Mouse (Mus musculus) testis, adult 2 months (tissue): ENCODE measurements around the gene AI464131. TPM values are rescaled to one million over a fixed set of nuclear protein-coding genes. Genes with fewer than 3 reads are reported as not detected.

Source experiments
- H3K27ac ChIP-seq: fragments of 200-500 bp; 2 replicates; pipeline ENCODE4 v1.5.1; 2012; ENCODE audit warnings: low read depth, low read length; ENCODE audit not compliant: control insufficient read depth, insufficient read depth
- H3K27me3 ChIP-seq: fragments of 200-500 bp; 2 replicates; pipeline ENCODE4 v1.6.1; 2012; ENCODE audit warnings: mild to moderate bottlenecking, low read length, moderate library complexity; ENCODE audit not compliant: control insufficient read depth, insufficient read depth
- H3K36me3 ChIP-seq: fragments of 200-500 bp; 2 replicates; pipeline ENCODE4 v1.6.1; 2012; ENCODE audit warnings: mild to moderate bottlenecking, low read length; ENCODE audit not compliant: control insufficient read depth, insufficient read depth
- H3K4me1 ChIP-seq: fragments of 200-500 bp; 2 replicates; pipeline ENCODE4 v1.6.1; 2012; ENCODE audit warnings: low read length; ENCODE audit not compliant: control insufficient read depth, insufficient read depth
- H3K4me3 ChIP-seq: fragments of 200-500 bp; 2 replicates; pipeline ENCODE4 v1.5.1; 2012; ENCODE audit warnings: low read depth, mild to moderate bottlenecking, low read length, moderate library complexity, mixed read lengths; ENCODE audit not compliant: control insufficient read depth
- CTCF ChIP-seq: fragments of 200-500 bp; IDR thresholded peaks from 2 replicates; pipeline ENCODE4 v1.5.1; 2012; ENCODE audit warnings: low read depth, mild to moderate bottlenecking, inconsistent platforms, low read length, moderate library complexity; ENCODE audit not compliant: control insufficient read depth, insufficient read depth, insufficient replicate concordance
- POLR2A ChIP-seq: fragments of 200-500 bp; IDR thresholded peaks from 2 replicates; pipeline ENCODE4 v1.6.1; 2012; ENCODE audit warnings: low read depth, mild to moderate bottlenecking, inconsistent platforms, low read length, moderate library complexity; ENCODE audit not compliant: control insufficient read depth
- polyA plus RNA-seq: library from polyadenylated mRNA; depleted of rRNA; stranded (reverse); fragments of >200 nt; gene quantifications from 2 replicates; pipeline ENCODE4 v1.2.3, GENCODE M21; 2012; rRNA removed

Gene AI464131
- 9.8 and 11.1 TPM in 2 replicates for polyA plus RNA-seq

- Histone ChIP-seq H3K36me3 (no peaks in the 10 kb centered on the region), H3K4me1 (peaks cover 57% of the 10 kb centered on the region), H3K4me3 (peak within 1 kb of the TSS; percentile 63), H3K27me3 (no peaks in the 10 kb centered on the region), H3K27ac (no peak within 1 kb of the TSS)
- TF ChIP-seq POLR2A: no peak
- TF ChIP-seq CTCF: no peak
Observed at GRCm38 (mm10) chr4:41502986-41503412, at the start of gene AI464131. Gene AI464131 (minus strand): TSS chr4:41503076.

GRCm38 (mm10) chr4:41552529-41552928 lies 49.7 kb upstream of the AI464131 start:
- Histone ChIP-seq H3K27me3 (no peaks in the 10 kb centered on the region), H3K36me3 (no peaks in the 10 kb centered on the region), H3K27ac (no peak overlapping the region), H3K4me1 (no peaks in the 10 kb centered on the region), H3K4me3 (no peak overlapping the region)
- TF ChIP-seq POLR2A (no peak), CTCF (peak; percentile 33; the same call in 1 of the 2 replicates)

- no peak overlapping the region for H3K4me3 ChIP-seq
- TF ChIP-seq POLR2A (no peak), CTCF (no peak)
- no peaks in the 10 kb centered on the region for H3K36me3 ChIP-seq
- no peak overlapping the region for H3K27ac ChIP-seq
- no peaks in the 10 kb centered on the region for H3K27me3 ChIP-seq
- no peaks in the 10 kb centered on the region for H3K4me1 ChIP-seq
Observed at GRCm38 (mm10) chr4:41547086-41547485, 44.2 kb upstream of the AI464131 start.

DNA sequence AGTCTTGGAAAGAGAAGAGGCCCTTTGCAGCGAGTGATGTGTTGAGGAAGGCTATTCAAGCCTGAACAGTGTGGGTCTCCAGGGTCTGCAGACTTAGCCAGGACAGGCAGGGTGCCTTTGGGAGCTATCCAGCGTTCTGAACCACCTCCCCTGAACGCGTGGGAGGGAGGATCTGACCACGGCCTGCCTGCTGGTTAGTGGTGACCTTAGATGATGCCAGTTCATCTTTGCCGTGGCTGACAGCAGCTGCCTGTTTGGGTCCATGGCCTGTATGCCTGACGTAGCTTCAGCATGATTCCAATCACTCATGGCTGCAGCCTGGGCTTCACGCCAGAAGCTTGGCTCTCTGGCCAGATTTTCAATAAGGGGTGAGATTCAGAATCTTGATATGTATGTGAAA lies 43.1 kb upstream of the AI464131 start:
- TF ChIP-seq CTCF: no peak
- no peak for TF ChIP-seq POLR2A
- Histone ChIP-seq H3K27me3 (no peaks in the 10 kb centered on the region), H3K27ac (no peak overlapping the region), H3K36me3 (no peaks in the 10 kb centered on the region), H3K4me1 (no peaks in the 10 kb centered on the region), H3K4me3 (no peak overlapping the region)

- TF ChIP-seq CTCF (no peak), POLR2A (no peak)
- H3K27ac ChIP-seq: no peak overlapping the region
- H3K36me3 ChIP-seq: no peaks in the 10 kb centered on the region
- no peaks in the 10 kb centered on the region for H3K4me1 ChIP-seq
- no peak overlapping the region for H3K4me3 ChIP-seq
- no peaks in the 10 kb centered on the region for H3K27me3 ChIP-seq
Observed at GRCm38 (mm10) chr4:41542136-41542535, 39.3 kb upstream of the AI464131 start.

- TF ChIP-seq CTCF (no peak), POLR2A (no peak)
- H3K27ac ChIP-seq: no peak overlapping the region
- H3K4me1 ChIP-seq: no peaks in the 10 kb centered on the region
- no peaks in the 10 kb centered on the region for H3K36me3 ChIP-seq
- H3K27me3 ChIP-seq: no peaks in the 10 kb centered on the region
- no peak overlapping the region for H3K4me3 ChIP-seq
Observed at GRCm38 (mm10) chr4:41534866-41535265, 32.0 kb upstream of the AI464131 start.

- TF ChIP-seq CTCF (no peak), POLR2A (no peak)
- no peak overlapping the region for H3K27ac ChIP-seq
- H3K36me3 ChIP-seq: no peaks in the 10 kb centered on the region
- H3K27me3 ChIP-seq: no peaks in the 10 kb centered on the region
- no peak overlapping the region for H3K4me3 ChIP-seq
- H3K4me1 ChIP-seq: no peaks in the 10 kb centered on the region
Observed at GRCm38 (mm10) chr4:41532420-41532819, 29.5 kb upstream of the AI464131 start.

DNA sequence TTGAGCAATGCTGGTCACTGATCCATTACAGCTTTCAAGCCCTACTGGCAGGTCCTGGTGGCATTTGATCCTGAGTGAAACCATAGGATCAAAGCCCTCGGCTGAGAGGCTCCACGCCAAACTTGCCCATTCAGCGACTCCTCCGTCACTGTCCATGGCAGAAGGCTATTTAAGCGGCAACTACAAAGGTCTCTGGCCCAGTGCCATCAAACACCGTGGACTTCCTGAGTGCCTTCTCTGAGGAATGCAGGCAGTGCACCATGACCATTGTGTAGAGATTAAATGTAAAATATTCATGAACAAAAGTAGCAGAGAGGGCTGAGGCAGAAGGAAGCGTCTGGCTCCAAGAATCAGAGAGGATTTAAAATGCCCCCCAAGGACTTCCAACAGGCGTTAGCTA lies 25.1 kb upstream of the AI464131 start:
- H3K27me3 ChIP-seq: no peaks in the 10 kb centered on the region
- no peak overlapping the region for H3K4me3 ChIP-seq
- no peaks in the 10 kb centered on the region for H3K36me3 ChIP-seq
- H3K4me1 ChIP-seq: no peaks in the 10 kb centered on the region
- H3K27ac ChIP-seq: no peak overlapping the region
- no peak for TF ChIP-seq POLR2A
